Mouse (Mus musculus): ENCODE results near the gene Dlx1. TPM values are rescaled to one million over a fixed set of nuclear protein-coding genes. Genes with fewer than 3 reads are reported as not detected.

The Dlx1 gene
- polyA plus RNA-seq, 1 experiment from 2014 or later, result 155 TPM

DNA sequence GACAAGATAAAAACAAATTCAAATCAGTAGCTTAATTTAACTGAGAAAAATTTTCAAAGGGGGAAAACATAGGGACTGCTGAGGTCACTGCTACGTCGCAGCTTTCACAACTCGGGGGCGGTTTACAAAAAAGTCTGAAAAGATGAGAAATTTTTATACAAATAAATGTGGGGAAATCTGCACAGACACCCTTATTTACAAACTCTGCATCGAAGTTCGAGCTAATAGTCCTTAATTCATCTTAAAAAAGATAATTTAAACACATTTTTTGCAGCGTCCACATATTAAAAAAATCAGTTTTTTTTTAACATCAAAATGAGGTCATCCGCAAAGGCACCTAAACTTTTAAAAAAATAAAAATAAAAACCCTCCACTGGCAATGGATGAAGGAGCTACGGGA is 15.6 kb downstream of the Dlx1 start:
- no peak for DNase-seq (ENCODE audit: low spot score)
- 7% methylated on average over 9 of the region's 9 CpGs for WGBS
- no peaks in the 10 kb centered on the region for H3K9me3 ChIP-seq (replicated peaks; ENCODE audit: control insufficient read depth, low read length)
- peaks cover 5% of the 10 kb centered on the region; the same call in 1 of the 2 replicates for H3K36me3 ChIP-seq (ENCODE audit: control insufficient read depth, insufficient read depth, low read length)
- H3K27me3 ChIP-seq (replicated peaks; ENCODE audit: control insufficient read depth, insufficient read depth, low read length), result peaks cover 40% of the 10 kb centered on the region
- H3K9ac ChIP-seq (ENCODE audit: low read length), result peak overlapping the region; percentile 84
- no peak for ATAC-seq
- peaks cover 18% of the 10 kb centered on the region for H3K4me1 ChIP-seq (ENCODE audit: control insufficient read depth, insufficient read depth, low read length)
- H3K4me3 ChIP-seq (ENCODE audit: low read depth, low read length), result peak overlapping the region; percentile 66
- peak overlapping the region; percentile 90 for H3K4me2 ChIP-seq (ENCODE audit: low read length)
- H3K27ac ChIP-seq (ENCODE audit: low read depth, low read length), result peak overlapping the region; percentile 95

DNA sequence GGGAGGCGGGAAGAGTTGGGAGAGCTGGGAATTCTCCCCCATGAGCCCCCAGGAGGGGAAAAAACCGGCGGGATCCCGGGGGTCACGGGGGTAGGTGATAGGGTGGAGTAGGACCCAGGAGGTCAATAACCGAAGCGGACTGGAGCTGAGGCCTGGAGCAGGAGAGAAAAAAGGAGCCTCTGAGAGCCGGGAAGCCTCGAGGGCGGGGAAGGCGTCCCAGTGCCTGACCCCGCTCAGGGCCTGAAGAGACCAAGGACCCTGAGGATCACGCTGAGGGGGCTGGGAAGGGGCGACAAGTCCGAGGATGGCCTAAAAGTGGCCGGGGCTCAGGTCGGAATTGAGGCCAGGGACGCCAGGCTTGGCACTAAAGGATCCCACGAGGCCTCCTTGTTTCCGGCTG is 16.0 kb downstream of the Dlx1 start:
- Histone ChIP-seq H3K4me2 (ENCODE audit: low read length) (peak overlapping the region; percentile 90), H3K9ac (ENCODE audit: low read length) (peak overlapping the region; percentile 84), H3K27me3 (replicated peaks; ENCODE audit: control insufficient read depth, insufficient read depth, low read length) (peaks cover 36% of the 10 kb centered on the region), H3K4me3 (ENCODE audit: low read depth, low read length) (peak overlapping the region; percentile 66), H3K27ac (ENCODE audit: low read depth, low read length) (peak overlapping the region; percentile 95), H3K9me3 (replicated peaks; ENCODE audit: control insufficient read depth, low read length) (no peaks in the 10 kb centered on the region), H3K4me1 (ENCODE audit: control insufficient read depth, insufficient read depth, low read length) (peaks cover 18% of the 10 kb centered on the region), H3K36me3 (ENCODE audit: control insufficient read depth, insufficient read depth, low read length) (peaks cover 5% of the 10 kb centered on the region; the same call in 1 of the 2 replicates)
- ATAC-seq (no peak), DNase-seq (ENCODE audit: low spot score) (peak; percentile 23)
- WGBS, result under 1% methylated on average over 20 of the region's 20 CpGs

- DNase-seq (ENCODE audit: low spot score) (peak; percentile 33), ATAC-seq (no peak)
- H3K27ac ChIP-seq (ENCODE audit: low read depth, low read length), result peak overlapping the region; percentile 95
- H3K4me2 ChIP-seq (ENCODE audit: low read length), result peak overlapping the region; percentile 90
- peaks cover 37% of the 10 kb centered on the region for H3K27me3 ChIP-seq (replicated peaks; ENCODE audit: control insufficient read depth, insufficient read depth, low read length)
- 1% methylated on average over 61 of the region's 61 CpGs for WGBS
- peaks cover 5% of the 10 kb centered on the region; the same call in 1 of the 2 replicates for H3K36me3 ChIP-seq (ENCODE audit: control insufficient read depth, insufficient read depth, low read length)
- peak overlapping the region; percentile 84 for H3K9ac ChIP-seq (ENCODE audit: low read length)
- H3K9me3 ChIP-seq (replicated peaks; ENCODE audit: control insufficient read depth, low read length), result no peaks in the 10 kb centered on the region
- peak overlapping the region; percentile 66 for H3K4me3 ChIP-seq (ENCODE audit: low read depth, low read length)
- H3K4me1 ChIP-seq (ENCODE audit: control insufficient read depth, insufficient read depth, low read length), result peaks cover 18% of the 10 kb centered on the region
These were observed 16.7 kb downstream of the Dlx1 start for GRCm38 (mm10) chr2:71544391-71545285.

DNA sequence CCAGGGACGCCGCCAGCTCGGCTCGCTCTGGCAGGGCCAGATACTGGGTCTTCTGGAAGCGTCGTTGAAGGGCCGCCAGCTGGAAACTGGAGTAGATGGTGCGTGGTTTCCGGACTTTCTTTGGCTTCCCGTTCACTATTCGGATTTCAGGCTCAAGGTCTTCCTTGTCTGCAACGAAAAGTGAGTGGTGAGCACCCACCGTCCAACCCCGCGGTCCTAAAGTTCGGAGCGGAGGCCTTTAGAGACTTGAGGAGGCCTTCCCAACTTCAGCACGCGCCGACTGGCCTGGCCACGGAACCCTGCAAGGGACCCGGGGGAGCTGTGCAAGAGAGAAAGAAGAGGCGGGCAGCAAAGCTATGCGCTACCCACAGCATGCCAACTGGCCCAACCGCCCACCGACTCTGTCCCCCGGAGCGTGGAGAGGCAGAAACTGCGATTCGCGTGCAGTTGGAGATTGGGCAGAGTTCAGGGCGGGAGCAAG is 17.5 kb downstream of the Dlx1 start:
- Histone ChIP-seq H3K27me3 (replicated peaks; ENCODE audit: control insufficient read depth, insufficient read depth, low read length) (peaks cover 44% of the 10 kb centered on the region), H3K9me3 (replicated peaks; ENCODE audit: control insufficient read depth, low read length) (no peaks in the 10 kb centered on the region), H3K4me1 (ENCODE audit: control insufficient read depth, insufficient read depth, low read length) (peaks cover 17% of the 10 kb centered on the region), H3K4me3 (ENCODE audit: low read depth, low read length) (peak overlapping the region; percentile 66), H3K9ac (ENCODE audit: low read length) (peak overlapping the region; percentile 84), H3K27ac (ENCODE audit: low read depth, low read length) (peak overlapping the region; percentile 95), H3K4me2 (ENCODE audit: low read length) (peak overlapping the region; percentile 90), H3K36me3 (ENCODE audit: control insufficient read depth, insufficient read depth, low read length) (peaks cover 5% of the 10 kb centered on the region; the same call in 1 of the 2 replicates)
- ATAC-seq (no peak), DNase-seq (ENCODE audit: low spot score) (peak; percentile 42)
- WGBS, result under 1% methylated on average over 32 of the region's 32 CpGs

- peak overlapping the region; percentile 90 for H3K4me2 ChIP-seq (ENCODE audit: low read length)
- peak overlapping the region; percentile 84 for H3K9ac ChIP-seq (ENCODE audit: low read length)
- H3K4me3 ChIP-seq (ENCODE audit: low read depth, low read length), result peak overlapping the region; percentile 66
- WGBS, result under 1% methylated on average over 56 of the region's 59 CpGs
- ATAC-seq, result peak; percentile 67
- H3K4me1 ChIP-seq (ENCODE audit: control insufficient read depth, insufficient read depth, low read length), result peaks cover 14% of the 10 kb centered on the region
- peak overlapping the region; percentile 95 for H3K27ac ChIP-seq (ENCODE audit: low read depth, low read length)
- H3K36me3 ChIP-seq (ENCODE audit: control insufficient read depth, insufficient read depth, low read length), result peaks cover 5% of the 10 kb centered on the region; the same call in 1 of the 2 replicates
- peaks cover 41% of the 10 kb centered on the region for H3K27me3 ChIP-seq (replicated peaks; ENCODE audit: control insufficient read depth, insufficient read depth, low read length)
- no peaks in the 10 kb centered on the region for H3K9me3 ChIP-seq (replicated peaks; ENCODE audit: control insufficient read depth, low read length)
- peak; percentile 77 for DNase-seq (ENCODE audit: low spot score)
These were observed 18.1 kb downstream of the Dlx1 start for GRCm38 (mm10) chr2:71545882-71546639.

DNA sequence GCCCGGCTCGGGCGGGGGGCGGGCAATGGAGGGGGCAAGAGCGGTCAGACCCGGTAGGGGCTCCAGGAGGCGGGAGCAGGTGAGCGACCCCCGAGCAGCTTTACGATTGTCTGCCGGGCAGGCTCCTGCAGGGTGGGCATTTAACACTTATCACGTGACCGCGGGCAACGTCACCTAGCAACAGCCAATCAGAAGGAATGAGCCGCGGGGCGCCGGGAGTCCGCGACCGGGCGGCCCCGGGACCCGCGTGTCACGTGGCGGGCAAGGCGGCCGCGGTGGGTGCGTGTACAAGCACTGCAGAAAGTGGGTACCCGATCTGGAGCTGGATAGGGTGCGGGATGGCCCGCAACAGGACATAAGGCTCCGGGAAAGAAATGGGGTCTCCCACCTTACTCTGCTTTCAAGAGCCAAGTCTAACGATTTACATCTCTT is 18.7 kb downstream of the Dlx1 start, which contains the start of gene Dlx2:
Gene Dlx2 (minus strand): TSS at position 115 of the 432 bp plus-strand sequence.
- Histone ChIP-seq H3K27me3 (replicated peaks; ENCODE audit: control insufficient read depth, insufficient read depth, low read length) (peaks cover 39% of the 10 kb centered on the region), H3K36me3 (ENCODE audit: control insufficient read depth, insufficient read depth, low read length) (peaks cover 5% of the 10 kb centered on the region; the same call in 1 of the 2 replicates), H3K4me2 (ENCODE audit: low read length) (peak within 1 kb of the TSS; percentile 90), H3K4me1 (ENCODE audit: control insufficient read depth, insufficient read depth, low read length) (peaks cover 9% of the 10 kb centered on the region), H3K9ac (ENCODE audit: low read length) (peak within 1 kb of the TSS; percentile 84), H3K4me3 (ENCODE audit: low read depth, low read length) (peak within 1 kb of the TSS; percentile 66), H3K27ac (ENCODE audit: low read depth, low read length) (peak within 1 kb of the TSS; percentile 95), H3K9me3 (replicated peaks; ENCODE audit: control insufficient read depth, low read length) (no peaks in the 10 kb centered on the region)
- ATAC-seq (peak; percentile 82), DNase-seq (ENCODE audit: low spot score) (peak; percentile 90)
- under 1% methylated on average over 37 of the region's 37 CpGs for WGBS

DNA sequence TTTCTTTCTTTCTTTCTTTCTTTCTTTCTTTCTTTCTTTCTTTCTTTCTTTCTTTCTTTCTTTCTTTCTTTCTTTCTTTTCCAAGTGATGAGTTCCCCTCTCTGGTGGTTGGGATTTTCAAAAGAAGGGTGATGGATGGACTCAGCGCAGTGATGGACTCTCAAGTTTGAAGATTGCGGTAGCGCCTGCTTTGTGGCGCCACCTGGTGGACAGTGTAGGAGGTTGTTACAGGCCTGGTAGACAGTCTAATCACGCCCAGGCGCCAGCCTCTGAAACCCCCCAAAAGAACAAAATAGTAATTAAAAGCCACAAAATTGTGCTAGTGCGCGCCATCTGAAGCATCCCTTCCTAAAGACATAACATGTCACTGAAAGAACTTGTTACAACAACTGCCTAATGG is 19.9 kb downstream of the Dlx1 start:
- ATAC-seq, result 0 out of 2 replicates have a peak, but pooled peaks have one; percentile 10
- H3K27me3 ChIP-seq (replicated peaks; ENCODE audit: control insufficient read depth, insufficient read depth, low read length), result peaks cover 41% of the 10 kb centered on the region

GRCm38 (mm10) chr2:71550330-71550729 is 22.4 kb downstream of the Dlx1 start:
- Histone ChIP-seq H3K9ac (ENCODE audit: low read length) (no peak overlapping the region), H3K4me3 (ENCODE audit: low read depth, low read length) (no peak overlapping the region), H3K4me1 (ENCODE audit: control insufficient read depth, insufficient read depth, low read length) (peaks cover 9% of the 10 kb centered on the region), H3K9me3 (replicated peaks; ENCODE audit: control insufficient read depth, low read length) (no peaks in the 10 kb centered on the region), H3K27ac (ENCODE audit: low read depth, low read length) (no peak overlapping the region), H3K36me3 (ENCODE audit: control insufficient read depth, insufficient read depth, low read length) (no peaks in the 10 kb centered on the region), H3K4me2 (ENCODE audit: low read length) (no peak overlapping the region), H3K27me3 (replicated peaks; ENCODE audit: control insufficient read depth, insufficient read depth, low read length) (peaks cover 39% of the 10 kb centered on the region)
- WGBS, result 41% methylated on average over 3 of the region's 3 CpGs
- DNase-seq (ENCODE audit: low spot score) (no peak), ATAC-seq (no peak)

More for the DNA sequence above, 19.9 kb downstream of the Dlx1 start:
- no peaks in the 10 kb centered on the region for H3K9me3 ChIP-seq (replicated peaks; ENCODE audit: control insufficient read depth, low read length)
- 0% methylated on average over 8 of the region's 8 CpGs for WGBS
- H3K36me3 ChIP-seq (ENCODE audit: control insufficient read depth, insufficient read depth, low read length), result peaks cover 5% of the 10 kb centered on the region; the same call in 1 of the 2 replicates
- no peak overlapping the region for H3K4me3 ChIP-seq (ENCODE audit: low read depth, low read length)
- peak; percentile 90 for DNase-seq (ENCODE audit: low spot score)
- no peak overlapping the region for H3K27ac ChIP-seq (ENCODE audit: low read depth, low read length)
- no peak overlapping the region for H3K4me2 ChIP-seq (ENCODE audit: low read length)
- H3K4me1 ChIP-seq (ENCODE audit: control insufficient read depth, insufficient read depth, low read length), result peaks cover 9% of the 10 kb centered on the region
- H3K9ac ChIP-seq (ENCODE audit: low read length), result no peak overlapping the region

Data from forebrain, embryonic 14.5 days (tissue).